Mouse (Mus musculus) right cerebral cortex, postnatal 14 days (tissue): ENCODE results near the gene Ces4a.
A peak's percentile ranks its signal among the peaks of the same experiment; 100 is the strongest.
"Not testable (repeated sequence)": the region's sequence is repeated elsewhere in the genome, so short reads cannot be mapped to it uniquely, and the experiment has no call there.

Experiments
- DNase-seq: peaks from one replicate; pipeline ENCODE4 v3.0.0; 2022

The Ces4a gene

DNA sequence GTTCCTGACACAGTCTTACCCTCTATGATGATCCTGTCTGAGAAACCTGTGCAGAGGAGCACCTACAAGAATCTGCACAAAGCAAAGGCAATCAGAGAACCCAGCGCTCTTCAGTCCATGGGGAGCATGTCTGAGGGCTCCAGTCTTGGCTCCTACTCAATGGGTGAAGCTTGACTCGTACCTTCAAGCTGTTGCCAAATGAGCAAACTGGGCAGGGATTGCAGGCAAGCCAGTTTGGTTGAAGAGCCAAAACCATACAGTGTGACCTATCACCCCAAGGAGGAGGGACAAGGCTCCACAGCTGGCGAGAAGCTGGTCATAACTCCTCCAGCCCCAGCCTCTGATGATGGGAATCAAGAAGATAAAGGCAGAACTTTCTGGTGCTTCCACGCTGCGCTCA lies at the start of gene Ces4a:
Gene Ces4a, plus strand, starts transcription at position 292 of the 400 bp plus-strand sequence.
- DNase-seq, result no peak

- no peak for DNase-seq
These were observed 48.0 kb upstream of the Ces4a start, which contains the start of gene Ces3b for GRCm38 (mm10) chr8:105083449-105084050. Gene Ces3b (plus strand): TSS chr8:105083753.

DNA sequence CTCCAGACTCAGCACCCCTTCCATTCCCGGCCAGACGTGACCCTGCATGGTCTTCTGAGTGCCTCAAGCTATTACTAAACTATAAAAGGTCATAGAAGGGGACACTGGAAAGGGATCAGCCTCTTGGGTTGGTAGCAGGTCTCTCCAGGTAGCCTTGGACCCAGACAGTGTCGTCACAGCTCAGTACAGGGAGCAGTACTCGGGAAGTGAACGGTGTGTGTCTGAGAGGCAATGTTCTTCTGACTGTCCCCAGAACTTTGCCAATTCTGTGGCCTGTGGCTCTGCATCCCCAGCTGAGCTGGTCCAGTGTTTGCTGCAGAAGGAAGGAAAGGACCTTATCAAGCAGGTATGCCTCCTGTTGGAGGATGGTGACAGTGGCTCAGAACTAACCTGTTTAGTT lies 43.4 kb upstream of the Ces4a start:
- DNase-seq, result not testable (repeated sequence)

DNA sequence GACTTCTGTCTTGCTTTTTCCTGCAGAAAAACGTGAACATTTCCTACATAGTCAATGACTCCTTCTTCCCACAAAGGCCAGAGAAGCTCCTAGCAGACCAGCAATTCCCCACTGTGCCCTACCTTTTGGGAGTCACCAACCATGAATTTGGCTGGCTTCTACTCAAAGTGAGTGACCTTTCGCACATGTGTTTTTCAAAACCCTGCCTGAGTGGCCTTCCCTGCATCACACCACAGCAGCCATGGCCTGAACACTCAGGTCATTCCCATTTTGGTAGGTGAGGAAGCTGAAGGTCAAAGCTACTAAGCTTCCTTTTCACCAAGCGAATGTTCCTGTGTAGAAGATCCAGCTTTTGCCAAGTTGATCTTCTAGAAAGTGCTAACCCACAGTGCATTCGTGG lies 43.0 kb upstream of the Ces4a start:
- no peak for DNase-seq

GRCm38 (mm10) chr8:105093992-105094391 lies 37.6 kb upstream of the Ces4a start:
- no peak for DNase-seq

DNA sequence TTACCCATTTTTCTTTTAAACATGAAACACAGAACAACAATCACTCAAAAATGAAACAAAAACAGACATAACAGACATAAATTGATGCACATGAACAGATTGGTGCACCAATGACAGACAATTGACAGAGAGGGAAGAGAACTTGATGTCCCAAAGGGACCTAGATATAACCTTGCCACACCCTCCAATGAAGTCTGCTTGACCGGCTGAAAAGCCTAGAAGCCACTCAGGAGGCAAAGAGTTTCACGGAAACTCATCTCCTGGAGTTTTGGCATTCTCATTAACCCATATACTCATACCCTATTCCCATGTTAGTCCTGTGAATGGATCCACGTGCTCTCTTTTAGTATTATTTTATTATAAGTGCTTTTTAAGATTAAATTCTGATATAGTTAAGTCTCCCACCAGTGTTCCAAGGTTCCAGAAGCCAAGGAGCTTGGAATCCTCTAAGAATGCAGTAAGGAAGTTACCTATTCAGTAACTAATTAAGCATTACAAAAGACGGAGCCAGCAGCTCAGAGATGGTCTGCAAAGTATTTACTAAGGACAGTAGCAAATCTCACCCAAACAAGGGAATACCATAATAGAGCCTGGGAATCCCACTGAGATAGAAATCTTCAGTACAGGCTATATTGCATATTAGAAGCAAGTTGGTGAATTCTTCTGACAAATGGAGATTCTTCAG lies 29.4 kb upstream of the Ces4a start:
- DNase-seq, result not testable (repeated sequence)

DNA sequence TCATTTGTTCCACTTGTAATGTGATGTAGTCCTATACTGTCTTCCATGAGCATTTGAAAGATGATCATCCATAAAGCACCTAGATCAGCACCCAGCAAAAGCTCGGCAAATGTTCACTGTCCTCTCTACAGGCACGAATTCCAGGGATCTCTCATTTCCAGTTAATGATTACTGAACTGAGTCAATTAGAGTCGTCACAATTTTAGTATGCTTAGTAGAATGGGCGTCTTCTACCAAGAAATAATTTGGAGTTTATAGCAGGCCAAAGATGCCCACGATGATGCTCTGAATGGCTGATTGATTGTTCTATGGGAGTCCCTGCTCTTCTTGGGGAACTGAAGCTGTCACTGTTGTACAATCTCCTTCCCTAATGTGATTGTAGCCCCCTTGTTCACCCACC lies 27.9 kb upstream of the Ces4a start:
- DNase-seq, result not testable (repeated sequence)

DNA sequence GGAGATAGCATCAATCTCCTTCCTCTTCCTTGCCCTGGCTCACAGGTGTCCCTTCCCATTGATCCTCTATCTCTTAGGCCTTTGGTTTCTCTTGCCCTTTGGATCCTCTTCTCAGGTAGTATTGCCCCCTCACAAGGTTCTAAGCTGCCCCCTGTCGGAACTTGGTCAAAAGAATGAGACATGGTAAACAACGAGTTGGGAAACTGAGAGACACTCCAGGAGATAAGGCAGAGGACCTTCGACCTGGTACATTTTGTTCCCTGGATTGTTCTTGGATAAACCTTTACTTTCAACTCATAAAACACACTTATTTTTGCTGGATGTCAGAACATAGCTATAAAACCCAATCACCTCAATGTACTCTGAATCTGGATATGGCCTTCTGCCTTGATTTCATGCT lies 27.4 kb upstream of the Ces4a start:
- no peak for DNase-seq

DNA sequence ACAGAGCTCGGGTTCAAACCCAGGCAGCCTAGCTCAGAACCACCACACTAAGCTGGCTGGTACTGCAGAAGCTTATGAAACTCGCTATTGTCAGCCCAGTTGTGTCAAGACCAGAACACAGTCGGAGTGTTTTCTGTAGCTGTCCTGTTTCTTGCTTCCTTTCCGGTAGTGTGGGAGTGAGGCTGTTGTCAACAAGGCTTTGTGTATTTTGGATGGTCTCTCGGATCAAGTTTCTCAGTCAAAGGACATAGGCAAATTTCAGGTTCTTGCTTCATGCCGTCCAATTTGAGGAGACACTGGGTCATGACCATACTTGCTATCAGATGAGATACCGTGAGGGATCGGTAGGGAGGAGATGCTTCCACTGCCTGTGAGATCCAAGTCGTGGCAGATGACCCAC lies 1.7 kb upstream of the Ces4a start:
- DNase-seq, result no peak

DNA sequence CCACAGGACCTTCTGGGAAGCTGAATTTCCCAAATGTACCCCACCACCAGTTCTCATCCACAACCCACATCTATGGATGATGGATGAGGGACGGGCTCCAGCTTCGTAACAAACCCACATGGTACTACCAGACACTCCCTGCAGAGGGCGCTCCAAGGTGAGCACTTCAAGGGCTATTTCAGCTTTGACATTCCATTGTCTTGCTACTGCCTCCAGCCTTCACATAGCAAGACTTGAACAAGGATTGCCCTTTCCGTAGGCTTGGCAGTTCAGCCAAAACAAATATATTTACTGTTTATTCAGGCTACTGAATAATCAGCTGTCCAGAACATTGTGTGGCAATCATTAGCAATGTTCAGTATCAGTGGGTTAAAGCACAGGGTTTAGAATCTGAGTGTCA lies 6.8 kb downstream of the Ces4a start:
- peak; percentile 48 for DNase-seq

GRCm38 (mm10) chr8:105142395-105142794 lies 10.8 kb downstream of the Ces4a start:
- no peak for DNase-seq

DNA sequence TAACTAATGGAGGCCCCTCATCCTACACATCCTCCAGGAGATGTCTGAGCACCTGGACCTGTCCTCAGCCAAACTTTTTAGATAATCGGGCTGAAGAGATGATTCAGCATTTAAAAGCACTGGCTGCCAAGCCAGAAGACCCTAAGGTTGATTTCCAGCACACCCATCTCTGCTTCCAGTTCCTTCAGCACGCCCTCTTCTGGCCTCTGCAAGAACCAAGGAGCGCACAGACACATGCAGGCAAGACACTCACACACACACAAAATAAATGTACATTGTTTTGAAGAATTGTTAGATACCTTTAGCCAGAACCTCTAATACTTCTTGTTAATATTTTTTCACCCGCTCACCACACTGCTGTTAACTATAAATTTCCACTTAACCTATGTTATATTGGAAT lies 20.1 kb downstream of the Ces4a start:
- DNase-seq, result no peak

DNA sequence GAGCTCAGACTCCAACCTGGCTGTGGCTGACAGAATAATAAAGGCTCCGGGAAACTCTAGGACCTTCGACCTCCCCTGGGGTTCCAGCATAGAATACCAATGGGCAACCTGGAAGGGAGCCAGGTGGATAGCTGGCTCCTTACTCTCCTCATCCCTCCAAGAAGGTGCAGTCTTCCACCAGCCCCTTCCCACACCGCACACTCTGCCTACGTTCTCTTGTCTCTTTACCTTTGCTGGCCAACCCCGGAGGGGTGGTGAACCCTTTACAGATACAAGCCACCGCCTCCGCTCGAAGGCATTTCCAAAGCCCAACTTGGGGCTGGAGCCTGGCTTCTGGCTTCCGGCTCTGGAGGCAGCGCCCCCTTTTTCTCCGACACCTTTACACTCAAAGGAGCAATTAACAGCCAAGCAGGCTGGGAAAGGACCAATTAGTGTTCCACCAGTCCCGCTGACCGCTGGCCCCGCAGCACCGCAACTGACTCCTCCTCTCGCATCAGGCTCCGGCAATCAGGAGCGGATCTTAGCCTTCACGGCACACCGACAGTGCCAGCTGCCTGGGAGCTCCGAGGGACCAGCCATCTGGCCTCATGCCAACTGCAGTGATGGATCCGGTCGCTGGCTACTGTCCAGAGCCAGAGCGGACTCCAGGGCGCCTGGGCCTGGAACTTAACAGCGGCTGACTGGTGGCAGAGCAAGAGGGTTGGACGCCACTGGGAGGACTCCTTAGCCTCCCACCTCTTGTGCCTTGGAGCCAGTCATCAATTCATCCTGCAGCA lies 21.2 kb downstream of the Ces4a start:
- peak; percentile 82 for DNase-seq

DNA sequence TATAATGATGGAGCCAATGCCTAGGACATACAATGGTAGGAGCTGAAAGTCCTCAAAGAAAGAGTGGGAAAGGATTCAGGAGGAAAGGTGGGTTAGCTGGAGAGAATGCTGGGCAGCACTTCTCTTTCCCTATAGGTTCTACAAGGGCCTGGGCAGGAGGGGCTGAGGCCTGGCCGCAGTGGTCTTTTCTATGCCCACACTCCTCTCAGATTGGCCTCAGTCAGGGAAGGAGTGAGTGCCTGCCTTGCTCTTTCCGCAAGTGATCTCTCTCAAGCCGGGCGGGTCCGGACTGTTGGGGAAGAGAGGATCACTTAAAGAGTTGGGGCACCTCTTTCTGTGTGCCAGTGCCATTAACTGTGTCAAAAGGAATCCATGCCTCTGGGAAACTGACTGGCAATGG lies 22.7 kb downstream of the Ces4a start:
- DNase-seq, result no peak

DNA sequence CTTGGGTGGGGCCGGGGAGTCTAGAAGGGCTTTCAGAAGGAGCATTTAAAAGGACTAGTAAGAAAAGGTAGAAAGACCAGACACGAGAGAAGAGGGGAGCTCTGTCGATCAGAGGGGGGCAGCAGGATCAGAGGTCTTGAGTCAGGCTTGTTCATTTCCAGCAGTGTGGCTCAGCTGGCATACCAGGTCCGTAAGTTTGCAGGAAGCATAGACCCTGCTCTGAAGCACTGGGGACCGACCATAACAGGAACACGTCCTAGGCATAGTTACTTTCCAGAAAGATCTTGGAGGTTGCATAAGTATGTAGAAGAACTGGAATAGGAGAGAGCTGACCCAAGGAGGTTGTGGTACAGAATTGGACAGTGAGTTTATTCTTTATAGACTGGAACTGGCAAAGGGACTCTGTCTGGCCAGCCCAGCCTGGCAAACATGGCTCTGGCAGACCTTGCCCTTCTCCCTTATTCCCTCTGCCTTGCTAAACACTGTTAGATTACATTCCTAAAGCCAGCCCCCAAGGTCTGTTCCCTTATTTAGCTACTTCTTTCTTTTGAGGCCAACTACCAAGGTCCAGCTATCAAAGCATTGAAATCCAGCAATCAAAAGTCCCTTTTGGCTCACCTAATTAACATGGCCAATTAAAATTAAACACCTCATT lies 23.6 kb downstream of the Ces4a start:
- DNase-seq, result no peak

GRCm38 (mm10) chr8:105157555-105157954 lies 26.0 kb downstream of the Ces4a start:
- DNase-seq, result no peak

- no peak for DNase-seq
These were observed 26.5 kb downstream of the Ces4a start for GRCm38 (mm10) chr8:105158084-105158483.

GRCm38 (mm10) chr8:105161121-105161652 lies 29.6 kb downstream of the Ces4a start:
- no peak for DNase-seq

- DNase-seq, result no peak
These were observed 32.8 kb downstream of the Ces4a start for GRCm38 (mm10) chr8:105164272-105164902.

- DNase-seq, result no peak
These were observed 33.6 kb downstream of the Ces4a start for GRCm38 (mm10) chr8:105165191-105165590.

GRCm38 (mm10) chr8:105167116-105167515 lies 35.5 kb downstream of the Ces4a start:
- no peak for DNase-seq

DNA sequence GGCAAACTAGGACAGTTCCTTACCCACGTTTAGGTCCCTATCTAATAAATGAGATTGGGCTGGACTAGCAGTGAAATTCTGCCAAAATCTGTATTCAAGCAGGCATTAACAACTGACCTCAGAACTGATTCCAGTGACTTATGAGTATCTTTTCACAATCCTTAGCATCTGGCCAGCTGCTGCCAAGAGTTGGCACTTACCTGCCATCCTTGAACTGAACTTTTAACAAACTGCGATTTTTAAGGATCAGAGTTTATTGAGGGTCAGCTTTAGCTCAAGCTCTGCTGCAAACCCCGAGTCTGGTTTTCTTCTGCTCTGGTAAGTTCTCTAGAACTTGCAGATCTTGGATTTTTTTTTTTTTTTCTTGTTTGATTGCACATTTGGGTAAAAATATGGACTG lies 38.0 kb downstream of the Ces4a start:
- DNase-seq, result no peak

DNA sequence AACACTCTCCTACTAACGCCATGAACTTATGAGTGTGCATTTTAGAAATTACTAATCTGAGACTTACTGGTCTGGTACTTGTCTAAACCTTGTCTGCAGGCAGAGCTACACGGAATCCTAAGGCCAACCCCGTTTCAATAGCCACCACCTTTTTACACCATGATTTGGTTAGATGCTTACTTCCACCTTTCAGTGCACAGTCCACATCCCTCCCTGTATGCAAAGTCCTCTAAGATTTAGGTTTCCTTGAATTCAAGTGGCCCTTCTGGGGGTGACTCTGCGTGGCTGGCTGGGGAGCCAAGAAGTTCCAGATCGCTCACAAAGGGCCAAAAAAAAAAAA lies 38.4 kb downstream of the Ces4a start:
- no peak for DNase-seq
